Mouse (Mus musculus) R1 (cell line): ENCODE measurements around the gene Gabarap.

Experiments used
- DNase-seq: peaks from one replicate; pipeline ENCODE4 v3.0.0-alpha.2; 2018; ENCODE audit warnings: low read depth, low spot score

Gene Gabarap

GRCm38 (mm10) chr11:69990850-69991691 lies at the start of gene Gabarap:
Gabarap (plus strand) TSS chr11:69991143.
- peak; percentile 98 for DNase-seq

DNA sequence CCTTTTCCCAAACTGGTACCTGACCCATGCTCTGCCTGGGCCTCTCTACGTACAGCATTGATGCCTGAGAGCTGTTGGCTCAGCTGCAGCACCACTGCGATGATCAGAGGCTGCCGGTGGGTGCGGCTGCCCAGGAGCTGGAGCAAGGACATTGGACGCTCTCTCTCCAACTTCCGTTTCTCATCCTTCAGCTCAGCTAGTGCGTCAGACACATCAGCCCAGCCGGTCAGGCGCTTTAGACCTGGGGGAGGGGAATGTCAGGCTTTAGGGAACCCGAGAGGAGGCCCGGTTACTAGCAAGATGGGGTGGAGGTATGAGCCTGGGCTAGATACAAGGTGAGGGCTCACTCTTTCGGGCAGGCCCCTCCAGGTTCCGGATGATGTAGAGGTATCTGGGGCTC lies 45.7 kb upstream of the Gabarap start:
- no peak for DNase-seq

GRCm38 (mm10) chr11:69945997-69946891 lies 44.7 kb upstream of the Gabarap start:
- no peak for DNase-seq

- DNase-seq: peak; percentile 67
These were observed 43.4 kb upstream of the Gabarap start for GRCm38 (mm10) chr11:69947337-69948065.

GRCm38 (mm10) chr11:69948066-69948762 lies 42.7 kb upstream of the Gabarap start, which contains the start of gene Slc2a4:
Slc2a4 (minus strand) TSS chr11:69948188.
- peak; percentile 97 for DNase-seq

GRCm38 (mm10) chr11:69948763-69949150 lies 42.2 kb upstream of the Gabarap start:
- DNase-seq: peak; percentile 91

GRCm38 (mm10) chr11:69950807-69951459 lies 40.0 kb upstream of the Gabarap start:
- peak; percentile 46 for DNase-seq

DNA sequence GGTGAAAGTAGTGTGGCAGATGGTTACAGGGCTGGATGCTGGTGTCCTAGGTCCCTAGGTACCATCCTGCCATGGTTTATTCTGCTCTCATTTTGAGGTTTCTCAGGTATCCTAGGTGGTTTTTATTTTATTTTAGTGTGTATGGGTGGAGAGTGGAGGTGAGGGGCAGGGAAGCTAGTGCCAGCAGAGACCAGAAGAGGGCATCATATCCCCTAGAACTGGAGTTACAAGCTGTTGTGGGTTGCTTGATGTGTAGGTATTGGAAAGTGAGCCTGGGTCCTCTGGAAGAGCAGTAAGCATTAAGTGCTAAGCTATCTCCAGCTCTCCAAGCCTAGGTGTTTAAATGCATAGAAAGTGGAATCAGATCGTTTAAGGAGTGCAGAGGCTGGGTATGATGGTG lies 38.7 kb upstream of the Gabarap start:
- no peak for DNase-seq

DNA sequence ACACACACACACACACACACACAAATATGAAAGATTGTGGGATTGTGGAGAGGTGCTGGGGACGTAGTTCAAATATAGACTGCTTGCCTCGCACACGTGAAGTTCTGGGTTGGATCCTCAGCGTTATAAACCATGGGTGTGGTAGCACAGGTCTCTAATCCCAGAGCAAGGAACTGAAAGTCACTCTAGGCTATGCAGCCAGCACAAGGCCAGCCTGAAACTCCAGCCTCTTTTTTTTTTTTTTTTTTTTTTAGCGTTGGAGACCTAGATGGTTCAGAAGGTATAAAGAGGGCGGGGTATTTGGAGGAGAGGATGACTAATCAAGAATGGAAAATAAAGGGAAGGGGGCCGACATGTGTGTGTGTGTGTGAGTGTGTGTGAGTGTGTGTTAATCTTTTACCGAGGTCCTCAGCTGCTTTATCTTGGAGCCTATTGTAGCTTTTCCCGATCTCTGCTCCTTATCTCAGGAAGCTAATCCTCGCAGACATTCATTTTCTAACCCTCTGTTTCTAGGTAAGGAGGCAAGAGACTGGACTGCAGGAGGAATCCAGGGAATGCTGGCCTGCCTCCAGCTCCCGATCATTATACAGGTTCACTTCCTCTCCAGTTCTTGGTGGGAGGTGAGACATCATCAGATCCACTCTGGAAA lies 37.6 kb upstream of the Gabarap start:
- DNase-seq: no peak

DNA sequence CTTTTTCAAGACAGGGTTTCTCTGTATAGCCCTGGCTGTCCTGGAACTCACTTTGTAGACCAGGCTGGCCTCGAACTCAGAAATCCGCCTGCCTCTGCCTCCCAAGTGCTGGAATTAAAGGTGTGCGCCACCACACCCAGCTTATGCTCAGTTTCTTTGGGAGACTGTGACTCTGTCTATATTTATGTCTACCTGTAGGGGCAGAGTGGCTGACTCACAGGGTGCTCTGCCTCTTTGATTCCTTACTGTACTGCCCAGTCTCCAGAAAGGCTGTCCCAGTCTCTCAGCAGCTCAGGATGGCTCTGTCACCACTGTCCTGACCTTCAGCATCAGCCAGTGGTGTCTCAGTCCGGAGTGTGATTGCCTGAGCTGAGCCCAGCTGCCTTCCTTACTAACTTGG lies 35.3 kb upstream of the Gabarap start:
- peak; percentile 40 for DNase-seq

- DNase-seq: no peak
These were observed 34.7 kb upstream of the Gabarap start for GRCm38 (mm10) chr11:69956218-69956617.

GRCm38 (mm10) chr11:69960616-69961015 lies 30.3 kb upstream of the Gabarap start:
- peak; percentile 86 for DNase-seq

- no peak for DNase-seq
These were observed 29.1 kb upstream of the Gabarap start for GRCm38 (mm10) chr11:69961841-69962240.

DNA sequence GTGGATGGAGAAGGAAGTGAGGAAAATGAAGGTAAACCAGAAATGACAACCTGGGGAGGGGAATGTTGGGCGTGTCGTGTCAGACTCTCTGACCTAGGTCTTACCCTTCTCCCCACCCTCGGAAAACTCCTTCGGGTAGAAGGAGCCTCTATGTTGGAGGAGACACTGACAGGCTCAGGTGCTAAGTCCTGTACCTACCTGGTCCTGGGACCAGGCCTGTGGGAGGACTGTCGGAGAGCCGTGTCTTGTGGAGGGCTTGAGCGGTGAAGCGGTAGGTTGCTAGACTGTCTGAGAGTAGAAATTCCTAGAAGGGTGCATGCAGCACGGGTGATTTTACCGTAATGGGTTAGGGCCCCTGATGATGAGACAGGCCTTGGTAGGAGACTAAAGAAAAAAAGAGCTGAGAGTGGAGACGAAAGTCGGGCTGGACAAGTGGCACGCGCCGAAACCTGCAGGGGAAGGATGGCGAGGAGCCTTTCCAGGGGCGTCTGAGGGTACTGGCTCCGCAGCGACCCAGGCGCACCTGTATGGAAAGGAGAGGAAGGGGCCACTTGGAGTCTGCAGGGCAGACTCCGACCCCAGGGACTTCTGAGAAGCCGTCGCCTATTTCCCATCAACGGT lies 26.2 kb upstream of the Gabarap start, which contains the start of gene Cldn7:
Cldn7 (plus strand) TSS at position 130 of the 621 bp plus-strand sequence.
- no peak for DNase-seq

DNA sequence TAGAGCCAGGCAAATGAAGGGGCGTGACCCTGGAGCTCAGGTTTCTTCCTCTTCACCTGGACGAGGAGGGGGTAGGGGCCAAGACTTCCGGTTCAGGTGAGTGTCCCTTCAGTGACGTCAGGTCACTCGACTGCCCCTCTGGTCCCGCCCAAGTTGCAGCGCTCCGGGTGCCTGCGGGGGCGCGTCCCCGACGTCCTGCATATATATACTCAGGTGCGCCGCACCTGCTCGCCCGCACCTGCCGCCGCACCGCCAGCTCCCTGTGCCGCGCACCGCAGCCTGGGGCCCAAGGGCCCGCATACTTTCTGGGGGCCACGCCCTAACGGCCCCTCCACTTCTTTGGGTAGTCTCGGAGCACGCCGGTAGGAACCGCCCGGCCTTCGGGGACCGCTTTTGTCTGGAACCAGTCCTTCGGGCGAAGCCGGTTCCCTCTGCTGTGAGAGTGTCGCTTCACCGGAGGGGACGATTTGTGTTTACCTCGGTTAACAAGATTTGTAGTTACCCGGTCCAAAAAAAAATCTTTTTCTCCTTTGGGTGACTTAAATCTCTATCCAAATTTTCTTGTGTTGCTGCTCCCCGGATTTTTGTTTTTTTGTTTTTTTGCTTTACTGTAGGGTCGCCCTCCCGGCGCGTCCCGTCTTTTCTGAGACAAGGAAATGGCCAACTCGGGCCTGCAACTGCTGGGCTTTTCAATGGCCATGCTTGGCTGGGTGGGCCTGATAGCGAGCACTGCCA lies 25.5 kb upstream of the Gabarap start:
- no peak for DNase-seq

- peak; percentile 68 for DNase-seq
These were observed 24.7 kb upstream of the Gabarap start for GRCm38 (mm10) chr11:69966006-69966859.

- peak; percentile 45 for DNase-seq
These were observed 24.0 kb upstream of the Gabarap start for GRCm38 (mm10) chr11:69966860-69967517.
